Mouse (Mus musculus): ENCODE measurements around the gene Dpf3. TPM values are rescaled to one million over a fixed set of nuclear protein-coding genes. Genes with fewer than 3 reads are reported as not detected.

Gene Dpf3
- polyA plus RNA-seq, 1 experiment from 2014 or later = 5.9 TPM

DNA sequence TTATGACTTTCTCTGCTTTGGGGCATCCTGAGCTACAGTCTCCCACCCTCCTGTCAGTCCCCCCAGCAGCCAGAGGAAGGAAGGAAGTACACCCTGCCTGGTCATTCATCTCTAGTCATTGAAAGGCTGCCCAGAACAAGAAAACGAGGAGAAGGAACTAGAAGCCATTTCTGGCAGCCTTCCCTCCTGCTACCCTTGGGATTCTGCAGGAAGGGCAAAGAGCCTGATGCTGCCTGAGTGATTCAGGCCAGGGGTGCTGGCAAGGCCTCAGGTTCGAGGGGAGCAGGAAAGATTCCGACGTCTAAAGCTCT, 144.7 kb downstream of the Dpf3 start:
- no peak for TF ChIP-seq CTCF (IDR thresholded peaks at IDR 0.05; ENCODE audit: low read depth)
- WGBS = 57% methylated on average over 4 of the region's 4 CpGs
- Histone ChIP-seq H3K9me3 (ENCODE audit: control insufficient read depth) (no peaks in the 10 kb centered on the region), H3K4me2 (replicated peaks; ENCODE audit: low read depth) (no peak overlapping the region), H3K4me1 (replicated peaks; ENCODE audit: control insufficient read depth, insufficient read depth, low read length) (no peaks in the 10 kb centered on the region), H3K9ac (ENCODE audit: low read depth, low read length) (no peak overlapping the region), H3K4me3 (ENCODE audit: low read depth, low read length) (no peak overlapping the region), H3K27ac (ENCODE audit: low read depth, low read length) (no peak overlapping the region), H3K27me3 (replicated peaks; ENCODE audit: control insufficient read depth, insufficient read depth, low read length) (no peaks in the 10 kb centered on the region), H3K36me3 (ENCODE audit: control insufficient read depth, insufficient read depth) (no peaks in the 10 kb centered on the region)
- no peak for ATAC-seq

DNA sequence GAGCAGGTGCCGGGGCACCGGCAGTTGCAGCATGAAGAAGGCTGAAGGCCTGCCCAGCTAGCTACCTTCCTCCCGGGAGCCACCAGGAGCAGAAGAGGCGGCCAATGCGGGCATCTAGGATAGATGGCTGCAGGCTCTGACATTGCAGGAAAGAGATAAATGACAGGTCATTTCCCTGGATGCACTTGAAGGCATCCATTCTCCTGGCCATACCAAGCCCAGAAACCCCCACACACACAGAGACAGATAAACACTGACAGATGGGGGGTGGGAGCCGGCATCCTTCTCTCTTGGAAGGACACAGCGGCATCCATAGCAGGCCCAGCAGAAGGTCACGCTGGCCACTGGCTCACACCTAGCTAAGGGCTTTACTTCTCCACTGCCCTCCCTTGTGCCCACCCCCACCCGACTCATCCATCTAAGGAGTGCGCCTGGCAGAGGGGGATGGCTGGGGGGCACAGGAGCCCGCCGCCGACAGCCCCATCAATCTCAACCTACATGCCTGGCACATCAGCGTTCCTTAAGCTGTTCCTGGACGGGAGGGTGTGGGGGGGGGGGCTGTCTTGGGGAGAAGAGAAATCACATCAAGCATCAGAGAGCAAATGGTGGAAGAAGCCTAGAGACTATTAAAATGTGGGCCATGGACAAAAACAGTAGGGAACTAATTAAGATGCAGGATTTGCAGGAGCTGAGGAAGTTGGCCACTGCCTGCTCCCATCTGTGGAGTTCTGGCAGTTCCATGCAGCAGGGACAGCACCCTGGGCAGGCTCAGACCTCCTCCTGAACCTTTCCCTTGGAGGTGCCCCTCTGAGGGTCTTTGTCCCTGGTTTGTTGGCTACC, 145.3 kb downstream of the Dpf3 start:
- ATAC-seq = no peak
- H3K9me3 ChIP-seq (ENCODE audit: control insufficient read depth) = no peaks in the 10 kb centered on the region
- no peak overlapping the region for H3K4me2 ChIP-seq (replicated peaks; ENCODE audit: low read depth)
- H3K27me3 ChIP-seq (replicated peaks; ENCODE audit: control insufficient read depth, insufficient read depth, low read length) = no peaks in the 10 kb centered on the region
- TF ChIP-seq CTCF (IDR thresholded peaks at IDR 0.05; ENCODE audit: low read depth) = no peak
- 67% methylated on average over 15 of the region's 15 CpGs for WGBS
- no peaks in the 10 kb centered on the region for H3K4me1 ChIP-seq (replicated peaks; ENCODE audit: control insufficient read depth, insufficient read depth, low read length)
- H3K27ac ChIP-seq (ENCODE audit: low read depth, low read length) = no peak overlapping the region
- H3K36me3 ChIP-seq (ENCODE audit: control insufficient read depth, insufficient read depth) = no peaks in the 10 kb centered on the region
- H3K9ac ChIP-seq (ENCODE audit: low read depth, low read length) = no peak overlapping the region
- H3K4me3 ChIP-seq (ENCODE audit: low read depth, low read length) = no peak overlapping the region

DNA sequence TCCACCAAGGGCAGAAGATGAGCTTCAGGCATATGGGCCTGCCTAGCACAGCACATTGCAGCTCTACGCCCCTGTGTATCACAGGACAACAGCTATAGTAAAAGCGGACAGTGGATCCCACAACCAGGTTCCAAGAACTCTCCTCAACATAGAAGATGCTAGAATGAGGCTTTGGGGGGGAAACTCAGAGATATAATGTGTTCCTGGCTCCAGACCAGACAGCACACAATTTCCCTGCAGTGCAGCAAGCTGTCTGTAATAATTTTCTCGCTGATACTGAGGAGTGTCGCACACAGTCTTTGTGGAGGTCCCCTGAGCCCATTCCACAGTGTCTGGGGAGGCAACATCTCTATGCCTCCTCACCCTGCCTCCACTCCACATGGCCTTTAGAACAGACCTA, 146.6 kb downstream of the Dpf3 start:
- Histone ChIP-seq H3K9me3 (ENCODE audit: control insufficient read depth) (no peaks in the 10 kb centered on the region), H3K9ac (ENCODE audit: low read depth, low read length) (no peak overlapping the region), H3K4me2 (replicated peaks; ENCODE audit: low read depth) (no peak overlapping the region), H3K27me3 (replicated peaks; ENCODE audit: control insufficient read depth, insufficient read depth, low read length) (no peaks in the 10 kb centered on the region), H3K27ac (ENCODE audit: low read depth, low read length) (no peak overlapping the region), H3K4me3 (ENCODE audit: low read depth, low read length) (no peak overlapping the region), H3K36me3 (ENCODE audit: control insufficient read depth, insufficient read depth) (no peaks in the 10 kb centered on the region), H3K4me1 (replicated peaks; ENCODE audit: control insufficient read depth, insufficient read depth, low read length) (no peaks in the 10 kb centered on the region)
- ATAC-seq = no peak
- WGBS = 93% methylated on average over 4 of the region's 4 CpGs
- no peak for TF ChIP-seq CTCF (IDR thresholded peaks at IDR 0.05; ENCODE audit: low read depth)

DNA sequence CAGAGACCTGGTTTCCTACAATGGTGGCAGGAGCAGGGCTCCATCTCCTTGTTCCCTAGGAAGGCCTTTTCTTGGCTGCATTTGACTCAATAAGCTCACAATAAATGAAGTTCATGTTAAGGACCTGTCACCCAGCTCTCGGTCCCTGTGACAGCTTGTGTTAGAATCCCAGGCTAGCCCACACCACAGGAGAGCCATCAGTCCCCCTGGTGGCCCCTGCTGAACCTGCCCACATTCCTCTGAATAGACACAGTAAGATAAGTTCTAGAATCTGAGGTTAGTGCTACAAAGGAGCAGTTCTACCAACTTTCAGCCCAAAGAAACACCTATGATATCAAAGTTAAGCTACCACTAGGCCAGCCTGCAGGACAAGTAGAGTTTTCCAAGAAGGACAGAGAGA, 149.2 kb downstream of the Dpf3 start:
- Histone ChIP-seq H3K4me2 (replicated peaks; ENCODE audit: low read depth) (no peak overlapping the region), H3K36me3 (ENCODE audit: control insufficient read depth, insufficient read depth) (no peaks in the 10 kb centered on the region), H3K4me1 (replicated peaks; ENCODE audit: control insufficient read depth, insufficient read depth, low read length) (no peaks in the 10 kb centered on the region), H3K4me3 (ENCODE audit: low read depth, low read length) (no peak overlapping the region), H3K27me3 (replicated peaks; ENCODE audit: control insufficient read depth, insufficient read depth, low read length) (no peaks in the 10 kb centered on the region), H3K9me3 (ENCODE audit: control insufficient read depth) (no peaks in the 10 kb centered on the region), H3K27ac (ENCODE audit: low read depth, low read length) (no peak overlapping the region), H3K9ac (ENCODE audit: low read depth, low read length) (no peak overlapping the region)
- 79% methylated on average over 1 of the region's 1 CpGs for WGBS
- ATAC-seq = no peak
- no peak for TF ChIP-seq CTCF (IDR thresholded peaks at IDR 0.05; ENCODE audit: low read depth)

DNA sequence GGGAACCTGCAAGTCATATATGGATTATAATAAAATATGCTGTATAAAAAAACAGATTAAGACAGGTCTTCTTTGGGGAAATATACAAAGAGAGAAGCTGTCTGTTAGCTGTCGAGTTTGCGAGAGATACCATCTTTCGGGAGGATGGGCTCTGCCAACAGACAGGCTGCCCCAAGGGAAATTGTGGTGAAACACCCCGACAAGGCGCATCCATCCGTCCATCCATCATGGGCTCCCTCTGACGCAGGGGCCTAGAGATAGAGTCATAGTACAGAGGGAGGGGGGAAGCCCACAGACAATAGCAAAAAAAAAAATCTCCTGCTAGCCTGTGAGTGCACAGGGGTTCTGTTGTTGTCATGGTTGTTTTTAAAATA, 149.8 kb downstream of the Dpf3 start:
- 62% methylated on average over 7 of the region's 7 CpGs for WGBS
- ATAC-seq = no peak
- no peak for TF ChIP-seq CTCF (IDR thresholded peaks at IDR 0.05; ENCODE audit: low read depth)
- Histone ChIP-seq H3K27me3 (replicated peaks; ENCODE audit: control insufficient read depth, insufficient read depth, low read length) (no peaks in the 10 kb centered on the region), H3K36me3 (ENCODE audit: control insufficient read depth, insufficient read depth) (no peaks in the 10 kb centered on the region), H3K4me1 (replicated peaks; ENCODE audit: control insufficient read depth, insufficient read depth, low read length) (no peaks in the 10 kb centered on the region), H3K4me2 (replicated peaks; ENCODE audit: low read depth) (no peak overlapping the region), H3K27ac (ENCODE audit: low read depth, low read length) (no peak overlapping the region), H3K9me3 (ENCODE audit: control insufficient read depth) (no peaks in the 10 kb centered on the region), H3K4me3 (ENCODE audit: low read depth, low read length) (no peak overlapping the region), H3K9ac (ENCODE audit: low read depth, low read length) (no peak overlapping the region)

DNA sequence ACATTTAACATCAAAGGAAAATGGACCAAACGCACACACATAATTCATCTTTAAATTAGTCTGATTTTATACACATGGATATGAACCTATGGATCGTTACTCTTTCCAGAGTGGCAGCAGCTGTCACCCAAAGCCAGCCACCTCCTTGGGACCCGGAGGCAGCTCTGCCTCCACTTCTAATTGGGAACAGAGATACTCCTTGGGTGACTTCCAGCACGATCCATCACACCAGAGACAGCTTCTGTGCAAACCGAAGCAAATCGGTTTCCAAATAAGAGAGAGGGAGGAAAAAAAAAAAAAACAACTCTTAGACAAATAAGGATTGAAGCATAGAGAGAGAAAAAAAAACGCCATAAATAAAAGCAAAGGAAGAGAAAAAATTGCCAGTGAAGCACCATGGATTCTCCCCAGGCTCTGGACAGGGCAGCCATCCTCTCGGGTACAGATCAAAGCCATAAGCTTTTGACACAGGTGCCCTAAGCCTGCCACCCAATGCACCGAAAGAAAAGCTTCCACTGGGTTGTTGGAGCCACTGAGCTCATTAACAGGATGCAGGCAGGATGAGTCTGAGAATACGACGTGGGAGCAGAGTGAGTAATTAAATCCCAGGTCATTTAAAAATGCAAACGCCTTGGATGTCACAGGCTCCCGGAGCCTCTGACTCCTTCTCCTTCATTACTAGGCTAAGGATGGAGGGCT, 150.3 kb downstream of the Dpf3 start:
- H3K27ac ChIP-seq (ENCODE audit: low read depth, low read length) = no peak overlapping the region
- H3K4me2 ChIP-seq (replicated peaks; ENCODE audit: low read depth) = no peak overlapping the region
- WGBS = 40% methylated on average over 13 of the region's 13 CpGs
- no peaks in the 10 kb centered on the region for H3K36me3 ChIP-seq (ENCODE audit: control insufficient read depth, insufficient read depth)
- no peak for ATAC-seq
- H3K4me1 ChIP-seq (replicated peaks; ENCODE audit: control insufficient read depth, insufficient read depth, low read length) = no peaks in the 10 kb centered on the region
- H3K27me3 ChIP-seq (replicated peaks; ENCODE audit: control insufficient read depth, insufficient read depth, low read length) = no peaks in the 10 kb centered on the region
- no peak overlapping the region for H3K9ac ChIP-seq (ENCODE audit: low read depth, low read length)
- no peak overlapping the region for H3K4me3 ChIP-seq (ENCODE audit: low read depth, low read length)
- no peaks in the 10 kb centered on the region for H3K9me3 ChIP-seq (ENCODE audit: control insufficient read depth)
- TF ChIP-seq CTCF (IDR thresholded peaks at IDR 0.05; ENCODE audit: low read depth) = no peak
